Mouse (Mus musculus) liver, adult 2 months (tissue): ENCODE measurements around the gene Rfx7. TPM values are rescaled to one million over a fixed set of nuclear protein-coding genes. Genes with fewer than 3 reads are reported as not detected.
"Not testable (repeated sequence)": the region's sequence is repeated elsewhere in the genome, so short reads cannot be mapped to it uniquely, and the experiment has no call there.

Experiments
- DNase-seq: peaks from one replicate; pipeline ENCODE4 v3.0.0-alpha.2; 2011; ENCODE audit warnings: low read depth, low spot score; ENCODE audit errors: extremely low read depth
- H3K27ac ChIP-seq: fragments of 200-500 bp; replicated peaks from 2 replicates; pipeline ENCODE4 v1.5.1; 2012; ENCODE audit warnings: low read depth, mild to moderate bottlenecking, control low read depth, inconsistent platforms, low read length; ENCODE audit not compliant: insufficient read depth
- H3K27me3 ChIP-seq: fragments of 200-500 bp; 2 replicates; pipeline ENCODE4 v1.6.1; 2012; ENCODE audit warnings: mild to moderate bottlenecking, moderate library complexity, low read length, inconsistent platforms; ENCODE audit not compliant: control insufficient read depth, insufficient read depth
- H3K36me3 ChIP-seq: fragments of 200-500 bp; 2 replicates; pipeline ENCODE4 v1.6.1; 2012; ENCODE audit warnings: low read length, inconsistent platforms; ENCODE audit not compliant: control insufficient read depth, insufficient read depth
- H3K4me1 ChIP-seq: fragments of 200-500 bp; 2 replicates; pipeline ENCODE4 v1.6.1; 2011; ENCODE audit warnings: low read length; ENCODE audit not compliant: control insufficient read depth, insufficient read depth
- H3K4me3 ChIP-seq: fragments of 200-500 bp; 2 replicates; pipeline ENCODE4 v1.5.1; 2011; ENCODE audit warnings: low read depth, mild to moderate bottlenecking, control low read depth, low read length, moderate library complexity; ENCODE audit not compliant: insufficient read depth
- H3K79me2 ChIP-seq: fragments of 200-500 bp; 2 replicates; pipeline ENCODE4 v1.6.1; 2012; ENCODE audit warnings: inconsistent platforms, mild to moderate bottlenecking, low read length, moderate library complexity; ENCODE audit not compliant: control insufficient read depth, insufficient read depth
- H3K9ac ChIP-seq: fragments of 200-500 bp; 2 replicates; pipeline ENCODE4 v1.6.1; 2012; ENCODE audit warnings: low read depth, mild to moderate bottlenecking, control low read depth, inconsistent platforms, low read length
- CTCF ChIP-seq: fragments of 200-500 bp; IDR thresholded peaks from 2 replicates; pipeline ENCODE4 v1.5.1; 2011; ENCODE audit warnings: low read depth, low read length, control low read depth
- POLR2A ChIP-seq: fragments of 200-500 bp; IDR thresholded peaks from 2 replicates; pipeline ENCODE4 v1.6.1; 2011; ENCODE audit warnings: low read length, control low read depth; ENCODE audit not compliant: insufficient read depth; ENCODE audit errors: extremely low read depth
- WGBS: fragments of 180-500 bp; shearing (Covaris S2); methylation state at CpG from one replicate; pipeline ENCODE4 v1.1.7; 2018; 5-methylcytosine and 5-hydroxymethylcytosine counted together
- polyA plus RNA-seq: library from polyadenylated mRNA; depleted of rRNA; stranded (reverse); fragments of >200 nt; gene quantifications from 2 replicates; pipeline ENCODE4 v1.2.3, GENCODE M21; 2012
- total RNA-seq: library from RNA; depleted of rRNA; stranded (reverse); fragments of >200 nt; gene quantifications from 2 replicates; pipeline ENCODE4 v1.2.3, GENCODE M21; 2014

The Rfx7 gene
- total and polyA plus RNA-seq, 2 experiments, result 3.3 to 5.4 TPM

GRCm38 (mm10) chr9:72641093-72641680, 109.1 kb downstream of the Rfx7 start:
- no peak for TF ChIP-seq CTCF
- no peak for TF ChIP-seq POLR2A
- no peaks in the 10 kb centered on the region for H3K79me2 ChIP-seq
- H3K4me3 ChIP-seq, result no peak overlapping the region
- no peaks in the 10 kb centered on the region for H3K36me3 ChIP-seq
- H3K27ac ChIP-seq, result peak overlapping the region; percentile 96
- WGBS, result 65% methylated on average over 6 of the region's 6 CpGs
- no peak for DNase-seq
- no peak overlapping the region for H3K9ac ChIP-seq
- peaks cover 8% of the 10 kb centered on the region for H3K4me1 ChIP-seq
- H3K27me3 ChIP-seq, result no peaks in the 10 kb centered on the region

DNA sequence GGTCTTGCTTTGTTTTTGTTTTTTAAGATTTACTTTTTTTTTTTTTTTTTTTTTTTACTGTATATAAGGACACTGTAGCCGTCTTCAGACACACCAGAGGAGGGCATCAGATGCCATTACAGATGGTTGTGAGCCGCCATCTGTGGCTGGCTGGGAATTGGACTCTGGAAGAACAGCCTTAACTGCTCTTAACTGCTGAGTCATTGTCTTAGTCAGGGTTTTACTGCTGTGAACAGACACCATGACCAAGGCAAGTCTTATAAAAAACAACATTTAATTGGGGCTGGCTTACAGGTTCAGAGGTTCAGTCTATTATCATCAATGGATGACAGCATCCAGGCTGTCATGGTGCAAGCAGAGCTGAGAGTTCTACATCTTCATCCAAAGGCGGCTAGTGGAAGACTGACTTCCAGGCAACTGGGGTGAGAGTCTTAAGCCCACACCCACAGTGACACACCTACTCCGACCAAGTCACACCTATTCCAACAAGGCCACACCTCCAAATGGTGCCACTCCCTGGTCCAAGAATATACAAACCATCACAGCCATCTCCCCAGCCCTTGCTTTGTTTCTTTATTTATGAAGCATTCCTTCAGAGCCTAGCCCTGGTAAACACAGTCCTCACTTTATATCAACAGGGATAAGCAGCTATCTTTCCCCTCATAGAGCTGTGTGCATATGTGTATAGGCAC, 110.9 kb downstream of the Rfx7 start:
- H3K27me3 ChIP-seq, H3K36me3 ChIP-seq, H3K27ac ChIP-seq, H3K79me2 ChIP-seq, H3K4me1 ChIP-seq, DNase-seq, H3K9ac ChIP-seq, H3K4me3 ChIP-seq: not testable (repeated sequence)
- 98% methylated on average over 4 of the region's 4 CpGs for WGBS

DNA sequence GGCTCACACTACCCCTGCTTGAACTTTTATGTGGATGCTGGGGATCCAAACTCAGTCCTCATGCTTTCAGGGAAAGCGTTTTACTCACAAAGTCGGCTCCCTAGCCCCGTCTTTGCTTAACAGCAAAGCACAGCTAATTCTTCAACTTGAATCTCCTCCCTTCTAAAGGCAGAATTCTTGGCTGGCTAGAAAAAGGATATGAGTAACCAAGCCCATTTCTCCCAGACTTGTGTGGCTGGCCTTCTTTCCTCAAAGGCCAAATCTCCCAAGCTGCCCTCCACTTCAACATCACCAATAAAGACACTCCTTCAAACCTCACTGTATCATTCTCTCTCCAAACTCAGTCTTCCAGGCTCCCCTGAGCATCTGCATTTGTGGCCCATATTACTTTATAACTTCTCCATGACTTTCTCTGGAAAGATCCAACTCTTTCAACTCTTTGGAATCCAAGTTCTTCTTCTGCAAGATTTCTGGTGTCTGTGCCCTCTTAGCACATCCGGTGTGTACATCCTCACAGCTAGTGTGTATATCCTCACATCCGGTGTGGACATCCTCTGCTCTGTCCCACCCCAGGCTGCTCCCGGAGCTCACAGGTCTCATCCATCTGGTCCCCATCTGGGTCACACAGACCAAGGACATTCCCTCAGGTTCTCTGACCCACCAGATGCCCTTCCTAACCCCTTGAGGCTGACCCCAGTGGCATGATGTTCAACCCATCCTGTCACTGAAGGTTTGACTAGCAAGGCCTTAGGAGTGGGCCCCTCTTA, 111.8 kb downstream of the Rfx7 start:
- H3K79me2 ChIP-seq, result no peaks in the 10 kb centered on the region
- no peak overlapping the region for H3K9ac ChIP-seq
- 79% methylated on average over 6 of the region's 6 CpGs for WGBS
- no peaks in the 10 kb centered on the region for H3K27me3 ChIP-seq
- DNase-seq, result no peak
- TF ChIP-seq CTCF (no peak), POLR2A (no peak)
- H3K27ac ChIP-seq, result no peak overlapping the region
- no peak overlapping the region for H3K4me3 ChIP-seq
- peaks cover 8% of the 10 kb centered on the region for H3K4me1 ChIP-seq
- no peaks in the 10 kb centered on the region for H3K36me3 ChIP-seq

GRCm38 (mm10) chr9:72644418-72645110, 112.5 kb downstream of the Rfx7 start:
- 61% methylated on average over 6 of the region's 6 CpGs for WGBS

DNA sequence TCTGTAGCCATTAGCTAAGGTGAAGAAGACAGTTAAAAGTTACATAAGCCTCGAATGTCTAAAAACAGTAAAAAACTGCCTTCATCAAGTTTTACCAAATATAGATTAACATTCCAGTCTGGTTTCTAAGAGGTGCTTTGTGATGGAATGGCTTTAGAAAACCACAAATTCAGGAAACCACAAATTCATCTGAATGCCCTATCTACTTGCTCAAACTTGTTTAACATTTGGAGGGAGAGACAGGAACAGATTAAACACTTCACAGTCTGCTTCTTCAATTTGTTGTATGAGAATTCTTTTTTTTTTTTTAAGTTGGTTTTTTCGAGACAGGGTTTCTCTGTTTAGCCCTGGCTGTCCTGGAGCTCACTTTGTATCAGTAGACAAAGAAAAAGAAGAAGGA, 117.7 kb downstream of the Rfx7 start:
- H3K79me2 ChIP-seq, result no peaks in the 10 kb centered on the region
- no peaks in the 10 kb centered on the region for H3K27me3 ChIP-seq
- TF ChIP-seq CTCF, result no peak
- no peak for TF ChIP-seq POLR2A
- H3K4me3 ChIP-seq, result no peak overlapping the region
- no peak overlapping the region for H3K9ac ChIP-seq
- no peaks in the 10 kb centered on the region for H3K36me3 ChIP-seq
- no peak for DNase-seq
- H3K4me1 ChIP-seq, result peaks cover 7% of the 10 kb centered on the region; the same call in 1 of the 2 replicates
- no peak overlapping the region for H3K27ac ChIP-seq
- WGBS, result 67% methylated on average over 2 of the region's 2 CpGs

More at GRCm38 (mm10) chr9:72644418-72645110, 112.5 kb downstream of the Rfx7 start:
- H3K79me2 ChIP-seq, result no peaks in the 10 kb centered on the region
- H3K36me3 ChIP-seq, result no peaks in the 10 kb centered on the region
- H3K9ac ChIP-seq, result no peak overlapping the region
- H3K27me3 ChIP-seq, result no peaks in the 10 kb centered on the region
- no peak for TF ChIP-seq POLR2A
- TF ChIP-seq CTCF, result no peak
- H3K4me1 ChIP-seq, result peaks cover 5% of the 10 kb centered on the region
- DNase-seq, result no peak
- H3K4me3 ChIP-seq, result no peak overlapping the region
- H3K27ac ChIP-seq, result no peak overlapping the region
